Mouse (Mus musculus) CH12.LX (cell line): ENCODE results near the gene Kctd17.

Experiments
- CTCF ChIP-seq, 2 experiments: IDR thresholded peaks in 1 of 2; conservative IDR thresholded peaks in 1 of 2; 2 replicates each; pipeline ENCODE4 v1.5.1; 2011 to 2012; ENCODE audit warnings: low read depth in 2 of 2, low read length in 2 of 2, improper control_type of control experiment in 1 of 2, inconsistent platforms in 1 of 2, mild to moderate bottlenecking in 1 of 2, moderate library complexity in 1 of 2
- MAZ ChIP-seq: IDR thresholded peaks from 2 replicates; pipeline ENCODE4 v1.6.1; 2012; ENCODE audit warnings: low read depth, mild to moderate bottlenecking, inconsistent platforms, low read length, improper control_type of control experiment, moderate library complexity

DNA sequence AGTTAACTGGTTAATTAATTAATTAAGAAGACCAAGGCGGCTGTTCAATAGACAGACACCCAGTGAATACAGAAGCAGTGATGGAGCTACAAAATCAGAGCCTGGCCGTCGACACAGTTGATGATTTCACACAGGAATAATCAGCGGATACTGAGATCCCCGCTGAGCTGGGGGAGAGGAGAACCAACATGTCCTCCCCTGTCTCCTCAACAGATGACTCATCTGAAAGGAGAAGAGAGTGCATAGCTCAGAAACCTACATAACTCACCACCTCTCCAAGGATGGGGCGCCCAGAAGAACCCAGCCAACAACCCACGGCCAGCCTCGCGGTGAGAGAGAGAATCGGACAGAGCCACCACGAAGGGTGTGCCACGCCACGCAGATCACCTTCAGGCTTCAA, 8.0 kb upstream of the Kctd17 start:
- TF ChIP-seq MAZ = no peak
- TF ChIP-seq CTCF (conservative IDR thresholded peaks at IDR 0.05 in 1 of 2, IDR thresholded peaks at IDR 0.05 in 1 of 2; ENCODE audit: low read depth in 2 of 2, low read length in 2 of 2) = no peak
